Mouse (Mus musculus): Measurements from ENCODE around the gene Rasgrp4. TPM values are rescaled to one million over a fixed set of nuclear protein-coding genes. Genes with fewer than 3 reads are reported as not detected.
A peak's percentile ranks its signal among the peaks of the same experiment; 100 is the strongest.
"Not testable (repeated sequence)": the region's sequence is repeated elsewhere in the genome, so short reads cannot be mapped to it uniquely, and the experiment has no call there.

Rasgrp4 gene
- polyA plus RNA-seq, 1 experiment from 2014 or later, result 1.3 TPM

DNA sequence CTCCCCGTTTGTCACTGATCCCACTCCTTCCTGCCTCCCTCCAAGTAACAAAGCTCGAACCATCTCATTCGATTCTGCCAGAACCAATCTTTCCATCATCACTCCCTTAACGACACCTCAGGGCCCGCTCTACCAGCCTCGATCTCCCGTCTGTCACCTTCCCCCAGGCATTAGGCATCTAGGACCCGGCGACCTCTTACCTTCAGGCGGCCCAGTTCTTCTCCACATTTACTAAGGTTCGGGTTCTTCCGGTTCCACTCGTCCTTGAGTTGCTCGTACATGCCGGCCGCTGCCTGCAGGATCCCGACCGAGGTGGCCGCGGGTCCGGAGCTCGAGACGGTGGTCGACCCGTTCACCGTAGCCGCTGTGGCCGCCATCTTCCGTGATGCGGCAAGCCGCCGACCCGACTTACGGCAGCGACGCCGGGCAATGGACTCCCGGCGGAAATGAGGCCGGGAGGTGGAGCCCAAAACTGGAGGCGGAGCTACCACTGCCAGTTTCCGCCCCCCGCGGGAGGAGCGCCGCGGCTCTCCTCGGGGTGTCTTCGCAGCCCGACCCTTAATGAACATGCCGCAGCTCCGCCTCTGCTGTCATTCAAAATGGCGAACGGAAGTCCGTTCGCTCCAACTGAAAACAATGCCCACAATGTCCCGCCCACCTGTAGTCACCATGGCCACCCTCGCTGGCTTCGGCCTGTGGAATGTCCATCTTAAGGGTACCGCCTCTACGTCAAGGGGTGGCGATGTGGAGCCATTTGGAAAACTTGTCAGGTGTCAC is 45.6 kb downstream of the Rasgrp4 start, which contains the start of gene Psmd8:
Gene Psmd8, minus strand, starts transcription at position 625 of the 777 bp plus-strand sequence.
- H3K4me2 ChIP-seq (replicated peaks; ENCODE audit: low read depth, low read length), result peak within 1 kb of the TSS; percentile 70
- peak within 1 kb of the TSS; percentile 79 for H3K4me3 ChIP-seq (ENCODE audit: low read depth, low read length)
- peak within 1 kb of the TSS; percentile 84 for H3K27ac ChIP-seq (ENCODE audit: low read length)
- no peaks in the 10 kb centered on the region for H3K9me3 ChIP-seq (ENCODE audit: low read length)
- no peaks in the 10 kb centered on the region for H3K27me3 ChIP-seq (replicated peaks; ENCODE audit: insufficient read depth, low read length)
- ATAC-seq, result peak; percentile 99
- DNase-seq (ENCODE audit: low spot score), result peak; percentile 99
- H3K36me3 ChIP-seq (ENCODE audit: insufficient read depth, low read length), result peaks cover 14% of the 10 kb centered on the region; the same call in 1 of the 2 replicates
- H3K4me1 ChIP-seq (ENCODE audit: insufficient read depth, low read depth, low read length), result peaks cover 9% of the 10 kb centered on the region; the same call in 1 of the 2 replicates
- TF ChIP-seq EP300 (IDR thresholded peaks at IDR 0.05), result peak; percentile 41; the same call in 1 of the 2 replicates
- TF ChIP-seq CTCF (IDR thresholded peaks at IDR 0.05), result peak; percentile 76
- 1% methylated on average over 62 of the region's 62 CpGs for WGBS
- peak within 1 kb of the TSS; percentile 77 for H3K9ac ChIP-seq (replicated peaks; ENCODE audit: low read depth)

DNA sequence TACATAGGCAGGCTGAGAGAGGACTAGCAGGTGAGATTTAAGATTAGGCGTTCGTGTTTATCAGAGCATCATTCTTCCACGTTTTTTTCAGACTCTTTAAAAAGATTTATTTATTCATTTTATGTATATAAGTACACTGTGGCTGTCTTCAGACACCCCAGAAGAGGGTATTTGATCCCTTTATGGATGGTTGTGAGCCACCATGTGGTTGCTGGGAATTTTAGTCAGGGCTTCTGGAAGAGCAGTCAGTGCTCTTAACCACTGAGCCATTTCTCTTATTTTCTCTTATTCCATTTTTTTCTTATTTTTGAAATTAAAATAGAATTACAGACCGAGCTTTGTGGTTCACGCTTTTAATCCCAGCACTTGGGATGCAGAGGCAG is 46.2 kb downstream of the Rasgrp4 start:
- no peak for DNase-seq (ENCODE audit: low spot score)
- Histone ChIP-seq H3K36me3 (ENCODE audit: insufficient read depth, low read length) (peaks cover 9% of the 10 kb centered on the region; the same call in 1 of the 2 replicates), H3K27ac (ENCODE audit: low read length) (no peak overlapping the region), H3K4me1 (ENCODE audit: insufficient read depth, low read depth, low read length) (peaks cover 9% of the 10 kb centered on the region; the same call in 1 of the 2 replicates), H3K4me2 (replicated peaks; ENCODE audit: low read depth, low read length) (peak overlapping the region; percentile 23), H3K4me3 (ENCODE audit: low read depth, low read length) (no peak overlapping the region), H3K27me3 (replicated peaks; ENCODE audit: insufficient read depth, low read length) (no peaks in the 10 kb centered on the region), H3K9me3 (ENCODE audit: low read length) (no peaks in the 10 kb centered on the region), H3K9ac (replicated peaks; ENCODE audit: low read depth) (no peak overlapping the region)
- TF ChIP-seq CTCF (IDR thresholded peaks at IDR 0.05) (no peak), EP300 (IDR thresholded peaks at IDR 0.05) (0 out of 2 replicates have a peak, but pooled peaks have one; percentile 30)
- no peak for ATAC-seq
- WGBS, result 41% methylated on average over 5 of the region's 5 CpGs

- ATAC-seq; H3K27me3 ChIP-seq (replicated peaks; ENCODE audit: insufficient read depth, low read length); H3K4me3 ChIP-seq (ENCODE audit: low read depth, low read length); H3K9ac ChIP-seq (replicated peaks; ENCODE audit: low read depth); H3K27ac ChIP-seq (ENCODE audit: low read length); H3K4me1 ChIP-seq (ENCODE audit: insufficient read depth, low read depth, low read length); H3K36me3 ChIP-seq (ENCODE audit: insufficient read depth, low read length); H3K9me3 ChIP-seq (ENCODE audit: low read length); H3K4me2 ChIP-seq (replicated peaks; ENCODE audit: low read depth, low read length); DNase-seq (ENCODE audit: low spot score): not testable (repeated sequence)
- WGBS, result 83% methylated on average over 4 of the region's 4 CpGs
Measured at GRCm38 (mm10) chr7:29181323-29181722, 46.7 kb downstream of the Rasgrp4 start.

DNA sequence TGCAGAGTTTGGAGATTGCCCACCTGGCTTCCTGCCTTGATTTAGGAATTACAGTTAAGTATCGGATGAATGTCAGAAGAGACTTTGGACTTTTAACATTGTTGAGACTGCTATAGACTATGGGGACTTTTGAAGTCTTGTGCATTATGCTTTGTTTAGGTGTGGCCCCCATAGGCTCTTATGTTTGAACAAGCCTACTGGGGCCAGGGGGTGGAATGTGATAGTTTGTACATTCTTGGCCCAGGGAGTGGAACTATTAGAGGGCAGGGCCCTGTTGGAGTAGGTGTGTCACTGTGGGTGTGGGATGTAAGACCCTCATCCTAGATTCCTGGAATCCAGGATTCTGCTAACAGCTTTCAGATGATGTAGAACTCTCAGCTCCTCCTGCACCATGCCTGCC is 59.6 kb downstream of the Rasgrp4 start:
- H3K27me3 ChIP-seq (replicated peaks; ENCODE audit: insufficient read depth, low read length); H3K27ac ChIP-seq (ENCODE audit: low read length); DNase-seq (ENCODE audit: low spot score); H3K36me3 ChIP-seq (ENCODE audit: insufficient read depth, low read length); ATAC-seq; H3K9ac ChIP-seq (replicated peaks; ENCODE audit: low read depth); H3K4me2 ChIP-seq (replicated peaks; ENCODE audit: low read depth, low read length); H3K4me3 ChIP-seq (ENCODE audit: low read depth, low read length); H3K4me1 ChIP-seq (ENCODE audit: insufficient read depth, low read depth, low read length); H3K9me3 ChIP-seq (ENCODE audit: low read length): not testable (repeated sequence)
- WGBS, result 80% methylated on average over 1 of the region's 1 CpGs

GRCm38 (mm10) chr7:29202577-29202976 is 67.9 kb downstream of the Rasgrp4 start:
- Histone ChIP-seq H3K36me3 (ENCODE audit: insufficient read depth, low read length) (no peaks in the 10 kb centered on the region), H3K4me3 (ENCODE audit: low read depth, low read length) (no peak overlapping the region), H3K4me1 (ENCODE audit: insufficient read depth, low read depth, low read length) (no peaks in the 10 kb centered on the region), H3K4me2 (replicated peaks; ENCODE audit: low read depth, low read length) (no peak overlapping the region), H3K27ac (ENCODE audit: low read length) (no peak overlapping the region), H3K9ac (replicated peaks; ENCODE audit: low read depth) (no peak overlapping the region), H3K27me3 (replicated peaks; ENCODE audit: insufficient read depth, low read length) (no peaks in the 10 kb centered on the region), H3K9me3 (ENCODE audit: low read length) (no peaks in the 10 kb centered on the region)
- WGBS, result 77% methylated on average over 6 of the region's 6 CpGs
- TF ChIP-seq EP300 (IDR thresholded peaks at IDR 0.05), result no peak
- TF ChIP-seq CTCF (IDR thresholded peaks at IDR 0.05), result no peak
- no peak for ATAC-seq
- no peak for DNase-seq (ENCODE audit: low spot score)

Other genes with a start within 250 kb of the Rasgrp4 start
- 202 and 218 TPM in 2 replicates for gene Actn4, start 172.5 kb upstream of the Rasgrp4 start, polyA plus RNA-seq (2015; fragmentation: Nextera tagmentation; extraction: Ambion mirVana)
- gene Eif3k, start 153.0 kb upstream of the Rasgrp4 start, polyA plus RNA-seq (2015; fragmentation: Nextera tagmentation; extraction: Ambion mirVana), result 287 and 294 TPM in 2 replicates
- gene Map4k1, start 152.8 kb upstream of the Rasgrp4 start, polyA plus RNA-seq (2015; fragmentation: Nextera tagmentation; extraction: Ambion mirVana), result 2.0 and 3.5 TPM in 2 replicates
- gene Ryr1, start 9.7 kb upstream of the Rasgrp4 start, polyA plus RNA-seq (2015; fragmentation: Nextera tagmentation; extraction: Ambion mirVana), result 0.01 and 0.05 TPM in 2 replicates
- gene Fam98c, start 21.4 kb downstream of the Rasgrp4 start, polyA plus RNA-seq (2015; fragmentation: Nextera tagmentation; extraction: Ambion mirVana), result 35.7 and 40.2 TPM in 2 replicates
- gene Ggn, start 35.4 kb downstream of the Rasgrp4 start, polyA plus RNA-seq (2015; fragmentation: Nextera tagmentation; extraction: Ambion mirVana), result 0.11 and 0.44 TPM in 2 replicates
- 0.95 and 0.98 TPM in 2 replicates for gene Spred3, start 35.6 kb downstream of the Rasgrp4 start, polyA plus RNA-seq (2015; fragmentation: Nextera tagmentation; extraction: Ambion mirVana)
- gene Psmd8, start 45.9 kb downstream of the Rasgrp4 start, polyA plus RNA-seq (2015; fragmentation: Nextera tagmentation; extraction: Ambion mirVana), result 234 and 250 TPM in 2 replicates
- gene Catsperg1, start 79.2 kb downstream of the Rasgrp4 start, polyA plus RNA-seq (2015; fragmentation: Nextera tagmentation; extraction: Ambion mirVana), result 0.81 and 1.00 TPM in 2 replicates
- gene Kcnk6, start 97.7 kb downstream of the Rasgrp4 start, polyA plus RNA-seq (2015; fragmentation: Nextera tagmentation; extraction: Ambion mirVana), result 2.2 and 2.4 TPM in 2 replicates
- gene Yif1b, start 103.5 kb downstream of the Rasgrp4 start, polyA plus RNA-seq (2015; fragmentation: Nextera tagmentation; extraction: Ambion mirVana), result 93.9 and 96.2 TPM in 2 replicates
- 123 and 134 TPM in 2 replicates for gene 2200002D01Rik, start 113.6 kb downstream of the Rasgrp4 start, polyA plus RNA-seq (2015; fragmentation: Nextera tagmentation; extraction: Ambion mirVana)
- 429 and 453 TPM in 2 replicates for gene Spint2, start 147.1 kb downstream of the Rasgrp4 start, polyA plus RNA-seq (2015; fragmentation: Nextera tagmentation; extraction: Ambion mirVana)
- gene Ppp1r14a, start 154.5 kb downstream of the Rasgrp4 start, polyA plus RNA-seq (2015; fragmentation: Nextera tagmentation; extraction: Ambion mirVana), result 222 and 246 TPM in 2 replicates
- 2.0 and 2.5 TPM in 2 replicates for gene Dpf1, start 169.1 kb downstream of the Rasgrp4 start, polyA plus RNA-seq (2015; fragmentation: Nextera tagmentation; extraction: Ambion mirVana)

All from lung, postnatal 0 days (tissue).